Mouse (Mus musculus): ENCODE results near the gene Cmtm7. TPM values are rescaled to one million over a fixed set of nuclear protein-coding genes. Genes with fewer than 3 reads are reported as not detected.

The Cmtm7 gene
- polyA plus RNA-seq, 1 experiment from 2014 or later, result 70.4 TPM

DNA sequence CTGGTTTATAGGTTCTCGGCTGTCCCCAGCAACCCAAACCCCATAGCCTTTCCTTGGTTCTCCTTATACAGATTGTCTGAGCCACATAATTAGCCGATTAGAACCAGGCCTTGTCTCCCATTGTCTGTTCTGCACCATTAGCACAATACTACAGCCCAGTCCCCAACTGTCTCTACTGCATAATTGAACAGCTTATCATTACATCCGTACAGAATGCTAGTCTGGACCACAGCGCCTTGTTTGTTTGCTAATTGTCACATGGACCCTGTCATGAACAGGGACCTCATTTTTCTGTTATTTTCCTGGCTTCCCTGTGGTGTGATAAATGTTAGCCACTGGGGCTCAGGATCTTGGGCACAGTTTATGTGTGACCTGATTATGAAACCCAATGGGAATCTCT is 21.8 kb downstream of the Cmtm7 start:
- H3K4me1 ChIP-seq, result no peaks in the 10 kb centered on the region
- no peak overlapping the region for H3K9ac ChIP-seq
- H3K36me3 ChIP-seq, result peaks cover 52% of the 10 kb centered on the region
- H3K4me2 ChIP-seq, result no peak overlapping the region
- H3K9me3 ChIP-seq (replicated peaks), result no peaks in the 10 kb centered on the region
- whole genome bisulfite sequencing (ENCODE audit: insufficient replicate concordance), result 72% methylated on average over 4 of the region's 4 CpGs
- H3K27me3 ChIP-seq (replicated peaks), result no peaks in the 10 kb centered on the region
- no peak overlapping the region for H3K27ac ChIP-seq
- no peak for ATAC-seq
- no peak overlapping the region for H3K4me3 ChIP-seq

- H3K4me3 ChIP-seq, result no peak overlapping the region
- no peak overlapping the region for H3K9ac ChIP-seq
- H3K4me1 ChIP-seq, result no peaks in the 10 kb centered on the region
- 67% methylated on average over 5 of the region's 5 CpGs for WGBS (ENCODE audit: insufficient replicate concordance)
- no peak overlapping the region for H3K4me2 ChIP-seq
- ATAC-seq, result no peak
- H3K27ac ChIP-seq, result no peak overlapping the region
- no peaks in the 10 kb centered on the region for H3K27me3 ChIP-seq (replicated peaks)
- peaks cover 52% of the 10 kb centered on the region for H3K36me3 ChIP-seq
- H3K9me3 ChIP-seq (replicated peaks), result no peaks in the 10 kb centered on the region
These were observed 22.9 kb downstream of the Cmtm7 start for GRCm38 (mm10) chr9:114758801-114759200.

DNA sequence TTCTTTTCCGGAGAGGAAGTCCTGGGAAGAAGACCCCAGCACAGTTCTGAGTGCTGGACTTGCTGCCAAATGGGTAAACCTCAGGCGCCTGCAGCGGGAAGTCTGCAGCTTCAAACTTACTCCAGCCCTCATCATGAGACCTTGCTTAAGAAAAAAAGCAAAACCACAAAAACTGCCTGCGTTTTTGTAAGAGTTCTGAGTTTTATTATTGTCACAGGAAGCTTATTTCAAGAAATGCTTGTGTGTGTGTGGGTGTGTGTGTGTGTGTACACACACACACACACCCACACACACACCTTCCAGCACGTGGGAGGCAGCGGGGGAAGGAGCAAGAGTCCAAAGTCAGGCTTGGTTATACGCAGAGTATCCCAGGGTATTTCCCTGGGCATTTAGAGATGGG is 23.4 kb downstream of the Cmtm7 start:
- 62% methylated on average over 7 of the region's 7 CpGs for WGBS (ENCODE audit: insufficient replicate concordance)
- no peak for ATAC-seq

GRCm38 (mm10) chr9:114752863-114753484 is 28.7 kb downstream of the Cmtm7 start:
- Histone ChIP-seq H3K27me3 (replicated peaks) (no peaks in the 10 kb centered on the region), H3K9me3 (replicated peaks) (no peaks in the 10 kb centered on the region), H3K4me1 (peaks cover 9% of the 10 kb centered on the region), H3K36me3 (peaks cover 43% of the 10 kb centered on the region), H3K27ac (peak overlapping the region; percentile 57; the same call in 1 of the 2 replicates), H3K9ac (peak overlapping the region; percentile 71), H3K4me2 (peak overlapping the region; percentile 87), H3K4me3 (peak overlapping the region; percentile 65)
- 6% methylated on average over 36 of the region's 36 CpGs for WGBS (ENCODE audit: insufficient replicate concordance)
- peak; percentile 91 for ATAC-seq

More for the DNA sequence above, 23.4 kb downstream of the Cmtm7 start:
- H3K9ac ChIP-seq, result no peak overlapping the region
- H3K9me3 ChIP-seq (replicated peaks), result no peaks in the 10 kb centered on the region
- no peak overlapping the region for H3K27ac ChIP-seq
- peaks cover 52% of the 10 kb centered on the region for H3K36me3 ChIP-seq
- H3K4me2 ChIP-seq, result no peak overlapping the region
- no peak overlapping the region for H3K4me3 ChIP-seq
- no peaks in the 10 kb centered on the region for H3K27me3 ChIP-seq (replicated peaks)
- peaks cover 2% of the 10 kb centered on the region for H3K4me1 ChIP-seq

DNA sequence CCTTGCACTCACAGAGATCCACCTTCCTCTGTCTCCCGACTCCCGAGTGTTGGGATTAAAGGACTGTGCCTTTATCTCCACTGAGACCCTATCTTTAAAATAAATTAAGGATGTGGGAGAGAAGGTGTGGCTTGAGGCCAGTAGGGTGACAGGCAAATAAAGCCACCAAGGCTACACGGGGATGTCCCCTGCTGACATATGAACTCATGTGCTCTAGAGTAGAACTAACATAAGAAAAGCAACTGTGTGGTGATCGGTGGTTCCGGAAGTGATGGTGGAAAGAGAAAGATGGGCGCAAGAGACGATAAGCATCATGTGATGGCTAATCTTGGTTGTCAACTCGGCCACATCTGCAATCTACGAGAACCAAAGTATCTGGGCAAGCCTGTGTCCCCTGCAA is 29.3 kb downstream of the Cmtm7 start:
- no peak overlapping the region for H3K27ac ChIP-seq

DNA sequence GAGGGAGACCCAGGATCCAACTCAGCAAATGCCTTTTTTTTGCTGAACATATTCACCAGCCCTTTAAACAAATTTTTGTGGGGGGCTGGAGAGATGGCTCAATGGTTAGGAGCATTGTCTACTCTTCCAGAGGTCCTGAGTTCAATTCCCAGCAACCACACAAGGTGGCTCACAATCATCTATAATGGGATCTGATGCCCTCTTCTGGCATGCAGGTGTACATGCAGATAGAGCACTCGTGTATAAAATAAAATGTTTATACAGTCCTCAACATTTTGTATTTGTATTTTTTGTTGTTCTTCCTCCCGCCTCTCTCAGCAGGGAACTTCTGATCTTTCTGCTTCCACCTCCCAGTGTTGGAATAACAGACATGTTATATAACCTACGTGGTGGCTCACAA is 30.1 kb downstream of the Cmtm7 start:
- WGBS (ENCODE audit: insufficient replicate concordance), result 78% methylated on average over 3 of the region's 3 CpGs
- no peak overlapping the region for H3K9ac ChIP-seq
- peaks cover 52% of the 10 kb centered on the region for H3K36me3 ChIP-seq
- peaks cover 9% of the 10 kb centered on the region for H3K4me1 ChIP-seq
- H3K4me2 ChIP-seq, result no peak overlapping the region
- no peak for ATAC-seq
- H3K27me3 ChIP-seq (replicated peaks), result no peaks in the 10 kb centered on the region
- no peaks in the 10 kb centered on the region for H3K9me3 ChIP-seq (replicated peaks)
- H3K4me3 ChIP-seq, result no peak overlapping the region
- no peak overlapping the region for H3K27ac ChIP-seq

More for the DNA sequence above, 29.3 kb downstream of the Cmtm7 start:
- Histone ChIP-seq H3K27me3 (replicated peaks) (no peaks in the 10 kb centered on the region), H3K4me1 (peaks cover 9% of the 10 kb centered on the region), H3K4me3 (no peak overlapping the region), H3K36me3 (peaks cover 50% of the 10 kb centered on the region), H3K4me2 (peak overlapping the region; percentile 87), H3K9ac (no peak overlapping the region), H3K9me3 (replicated peaks) (no peaks in the 10 kb centered on the region)
- ATAC-seq, result no peak
- 58% methylated on average over 9 of the region's 9 CpGs for WGBS (ENCODE audit: insufficient replicate concordance)

DNA sequence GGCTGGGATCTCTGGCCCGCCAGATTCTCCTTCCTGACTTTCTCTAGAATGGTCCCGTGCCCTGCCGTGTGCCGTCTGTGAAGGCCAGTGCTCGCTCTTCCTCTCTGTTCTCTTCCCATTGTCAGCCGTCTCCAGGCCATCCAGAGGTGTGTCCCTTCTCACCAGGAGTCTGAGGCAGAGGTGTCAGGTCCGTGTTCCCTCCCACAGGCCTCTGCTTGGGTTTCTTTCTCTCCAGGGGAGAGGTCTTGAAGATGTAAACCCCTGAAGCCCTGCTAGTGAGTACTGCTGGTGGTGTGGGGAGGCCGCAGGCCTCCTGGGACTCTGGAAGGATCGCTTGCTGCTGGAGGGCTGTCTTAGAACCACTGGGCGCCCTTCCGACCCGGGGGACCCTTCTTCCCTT is 34.2 kb downstream of the Cmtm7 start:
- H3K4me2 ChIP-seq, result no peak overlapping the region
- H3K4me1 ChIP-seq, result peaks cover 16% of the 10 kb centered on the region
- H3K9ac ChIP-seq, result no peak overlapping the region
- H3K27ac ChIP-seq, result no peak overlapping the region
- no peaks in the 10 kb centered on the region for H3K9me3 ChIP-seq (replicated peaks)
- no peaks in the 10 kb centered on the region for H3K27me3 ChIP-seq (replicated peaks)
- 87% methylated on average over 12 of the region's 12 CpGs for WGBS (ENCODE audit: insufficient replicate concordance)
- H3K36me3 ChIP-seq, result peaks cover 68% of the 10 kb centered on the region
- no peak overlapping the region for H3K4me3 ChIP-seq
- no peak for ATAC-seq

DNA sequence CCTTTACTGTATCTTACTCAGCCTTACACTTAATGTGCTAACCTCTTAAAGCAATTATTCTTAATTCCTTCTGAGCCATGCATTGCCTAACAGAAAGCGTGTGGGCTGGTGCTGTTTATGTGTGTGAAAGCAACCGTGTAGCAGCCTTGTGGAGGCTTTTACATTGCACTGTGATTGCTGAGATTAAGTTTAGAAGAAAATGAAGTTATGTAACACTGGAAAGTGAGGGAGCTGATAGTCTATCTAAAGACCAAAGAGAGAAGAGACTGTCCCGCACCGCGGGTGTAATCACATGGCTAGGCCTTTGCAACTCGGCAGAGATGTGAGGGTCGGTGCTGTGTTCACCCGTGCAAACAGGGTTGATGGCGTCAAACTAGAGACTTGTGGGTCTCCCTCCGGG is 34.6 kb downstream of the Cmtm7 start:
- WGBS (ENCODE audit: insufficient replicate concordance), result 81% methylated on average over 10 of the region's 10 CpGs
- Histone ChIP-seq H3K4me2 (no peak overlapping the region), H3K4me1 (peaks cover 16% of the 10 kb centered on the region), H3K27ac (no peak overlapping the region), H3K36me3 (peaks cover 71% of the 10 kb centered on the region), H3K27me3 (replicated peaks) (no peaks in the 10 kb centered on the region), H3K9me3 (replicated peaks) (no peaks in the 10 kb centered on the region), H3K4me3 (no peak overlapping the region), H3K9ac (no peak overlapping the region)
- no peak for ATAC-seq

DNA sequence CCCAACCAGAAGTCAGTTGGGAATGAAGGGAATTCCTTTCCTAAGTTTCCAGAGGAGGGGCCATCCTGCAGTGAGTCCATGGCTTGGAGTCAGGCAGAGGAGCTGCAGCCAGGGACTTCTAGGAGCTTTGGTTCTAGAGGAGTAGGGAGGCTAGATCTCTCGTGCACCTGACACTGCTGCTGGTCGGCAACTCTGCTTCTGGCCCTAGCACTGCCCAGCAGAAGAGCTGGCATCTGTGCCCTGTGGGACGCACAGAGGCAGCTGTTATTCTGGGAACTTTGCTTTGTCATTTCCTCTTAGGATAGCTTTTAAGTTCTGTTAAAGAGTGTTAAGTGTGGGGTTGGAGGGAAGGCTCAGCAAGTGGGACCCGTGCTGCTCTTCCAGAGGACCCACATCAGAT is 36.0 kb downstream of the Cmtm7 start:
- no peak for ATAC-seq
- peaks cover 16% of the 10 kb centered on the region for H3K4me1 ChIP-seq
- no peak overlapping the region for H3K4me3 ChIP-seq
- H3K36me3 ChIP-seq, result peaks cover 83% of the 10 kb centered on the region
- no peak overlapping the region for H3K27ac ChIP-seq
- no peak overlapping the region for H3K9ac ChIP-seq
- H3K4me2 ChIP-seq, result no peak overlapping the region
- H3K9me3 ChIP-seq (replicated peaks), result no peaks in the 10 kb centered on the region
- 44% methylated on average over 4 of the region's 4 CpGs for WGBS (ENCODE audit: insufficient replicate concordance)
- no peaks in the 10 kb centered on the region for H3K27me3 ChIP-seq (replicated peaks)

DNA sequence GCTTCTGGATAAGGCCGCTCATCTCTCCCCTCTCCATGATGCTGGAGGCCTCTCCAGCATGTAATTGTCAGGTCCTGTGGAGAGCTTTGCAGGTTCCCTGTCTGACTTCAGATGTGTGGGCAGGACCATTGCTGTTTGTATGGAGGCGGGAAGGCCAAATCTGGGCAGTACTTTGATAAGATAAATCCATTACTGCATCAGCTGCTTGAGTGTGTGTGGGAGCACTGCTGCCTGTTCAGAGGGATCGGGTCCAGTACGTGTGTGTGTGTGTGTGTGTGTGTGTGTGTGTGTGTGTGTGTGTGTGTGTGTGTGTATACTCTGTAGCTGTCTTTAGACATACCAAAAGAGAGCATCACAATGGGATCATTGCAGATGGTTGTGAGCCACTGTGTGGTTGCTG is 36.5 kb downstream of the Cmtm7 start:
- Histone ChIP-seq H3K36me3 (peaks cover 83% of the 10 kb centered on the region), H3K4me1 (peaks cover 16% of the 10 kb centered on the region), H3K27ac (no peak overlapping the region), H3K27me3 (replicated peaks) (no peaks in the 10 kb centered on the region), H3K4me3 (no peak overlapping the region), H3K9me3 (replicated peaks) (no peaks in the 10 kb centered on the region), H3K9ac (no peak overlapping the region), H3K4me2 (no peak overlapping the region)
- ATAC-seq, result no peak
- 69% methylated on average over 4 of the region's 4 CpGs for WGBS (ENCODE audit: insufficient replicate concordance)

- peak; percentile 19; the same call in 1 of the 2 replicates for ATAC-seq
- no peaks in the 10 kb centered on the region for H3K27me3 ChIP-seq (replicated peaks)
- H3K4me3 ChIP-seq, result no peak overlapping the region
- peaks cover 71% of the 10 kb centered on the region for H3K36me3 ChIP-seq
- H3K9ac ChIP-seq, result no peak overlapping the region
- WGBS (ENCODE audit: insufficient replicate concordance), result 32% methylated on average over 2 of the region's 2 CpGs
- no peak overlapping the region for H3K4me2 ChIP-seq
- H3K27ac ChIP-seq, result peak overlapping the region; percentile 27; the same call in 1 of the 2 replicates
- peaks cover 16% of the 10 kb centered on the region for H3K4me1 ChIP-seq
- no peaks in the 10 kb centered on the region for H3K9me3 ChIP-seq (replicated peaks)
These were observed 38.9 kb downstream of the Cmtm7 start for GRCm38 (mm10) chr9:114742731-114743130.

DNA sequence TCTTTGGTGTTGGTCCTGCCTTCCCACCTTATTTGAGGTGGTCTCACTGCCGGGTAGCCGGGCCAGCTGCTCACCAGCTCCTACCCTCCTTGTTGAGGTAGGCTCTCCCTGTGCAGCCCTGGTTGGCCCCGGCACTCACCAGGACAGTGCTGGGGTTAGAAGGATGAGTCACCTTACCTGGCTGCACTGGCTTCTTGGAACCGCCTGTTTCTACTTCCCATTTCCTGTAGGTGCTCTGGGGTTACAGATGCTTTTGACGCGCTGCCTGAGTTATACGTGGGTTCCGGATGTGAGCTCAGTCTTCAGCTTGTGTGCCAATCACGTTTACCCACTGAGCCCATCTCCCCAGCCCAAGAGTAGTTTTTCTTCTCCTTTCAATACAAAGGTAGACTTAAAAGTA is 41.3 kb downstream of the Cmtm7 start:
- Histone ChIP-seq H3K4me2 (no peak overlapping the region), H3K27me3 (replicated peaks) (no peaks in the 10 kb centered on the region), H3K27ac (no peak overlapping the region), H3K4me1 (peaks cover 27% of the 10 kb centered on the region), H3K9me3 (replicated peaks) (no peaks in the 10 kb centered on the region), H3K4me3 (no peak overlapping the region), H3K9ac (peak overlapping the region; percentile 22; the same call in 1 of the 2 replicates), H3K36me3 (peaks cover 61% of the 10 kb centered on the region)
- ATAC-seq, result no peak
- 81% methylated on average over 9 of the region's 9 CpGs for WGBS (ENCODE audit: insufficient replicate concordance)

- no peak overlapping the region for H3K4me3 ChIP-seq
- H3K4me1 ChIP-seq, result peaks cover 50% of the 10 kb centered on the region
- H3K4me2 ChIP-seq, result no peak overlapping the region
- WGBS (ENCODE audit: insufficient replicate concordance), result 78% methylated on average over 11 of the region's 11 CpGs
- H3K36me3 ChIP-seq, result peaks cover 33% of the 10 kb centered on the region
- no peak overlapping the region for H3K27ac ChIP-seq
- ATAC-seq, result no peak
- no peaks in the 10 kb centered on the region for H3K9me3 ChIP-seq (replicated peaks)
- H3K9ac ChIP-seq, result no peak overlapping the region
- no peaks in the 10 kb centered on the region for H3K27me3 ChIP-seq (replicated peaks)
These were observed 45.2 kb downstream of the Cmtm7 start for GRCm38 (mm10) chr9:114736442-114736841.
